Mouse (Mus musculus) splenic B cell, adult 2 months (primary cell): Measurements from ENCODE around the gene Vmn1r158.
"Not testable (repeated sequence)": the region's sequence is repeated elsewhere in the genome, so short reads cannot be mapped to it uniquely, and the experiment has no call there.

Experiments
- DNase-seq: peaks from one replicate; pipeline ENCODE4 v3.0.0-alpha.2; 2011; ENCODE audit warnings: low read depth, low spot score
- H3K27me3 ChIP-seq: 2 replicates; pipeline ENCODE4 v1.6.1; 2012; ENCODE audit warnings: mild to moderate bottlenecking, low read length, moderate library complexity, mixed read lengths; ENCODE audit not compliant: control insufficient read depth, poor library complexity, insufficient read depth, severe bottlenecking
- H3K36me3 ChIP-seq: 2 replicates; pipeline ENCODE4 v1.6.1; 2012; ENCODE audit warnings: mild to moderate bottlenecking, low read length, moderate library complexity, mixed read lengths; ENCODE audit not compliant: control insufficient read depth, poor library complexity, insufficient read depth, severe bottlenecking

The Vmn1r158 gene

GRCm38 (mm10) chr7:22790682-22791081 lies at the start of gene Vmn1r158:
Vmn1r158 (minus strand) TSS chr7:22790782.
- not testable (repeated sequence) for H3K27me3 ChIP-seq, H3K36me3 ChIP-seq, DNase-seq

GRCm38 (mm10) chr7:22775981-22776380 lies 14.6 kb downstream of the Vmn1r158 start:
- DNase-seq, H3K27me3 ChIP-seq, H3K36me3 ChIP-seq: not testable (repeated sequence)

GRCm38 (mm10) chr7:22761397-22761796 lies 29.2 kb downstream of the Vmn1r158 start, which contains the start of gene Vmn1r157:
Vmn1r157 (plus strand) TSS chr7:22761697.
- H3K36me3 ChIP-seq, DNase-seq, H3K27me3 ChIP-seq: not testable (repeated sequence)
